Mouse (Mus musculus) common myeloid progenitor, adult 5-6 weeks (primary cell): ENCODE results near the gene Flt4. TPM values are rescaled to one million over a fixed set of nuclear protein-coding genes. Genes with fewer than 3 reads are reported as not detected.
"Not testable (repeated sequence)": the region's sequence is repeated elsewhere in the genome, so short reads cannot be mapped to it uniquely, and the experiment has no call there.

Source experiments
- ATAC-seq: replicated peaks from 2 replicates; pipeline ENCODE4 v1.8.0; 2016; ENCODE audit warnings: low read depth, mild to moderate bottlenecking, moderate TSS enrichment, inconsistent platforms; ENCODE audit not compliant: poor library complexity, severe bottlenecking
- total RNA-seq: library from RNA; stranded (forward); fragments of 200-1000, 187-1606 nt; gene quantifications from 2 replicates; pipeline ENCODE4 v1.2.3, GENCODE M21; 2017

The Flt4 gene
- 0.09 TPM in 1 of 2 replicates, not detected in the other for total RNA-seq

DNA sequence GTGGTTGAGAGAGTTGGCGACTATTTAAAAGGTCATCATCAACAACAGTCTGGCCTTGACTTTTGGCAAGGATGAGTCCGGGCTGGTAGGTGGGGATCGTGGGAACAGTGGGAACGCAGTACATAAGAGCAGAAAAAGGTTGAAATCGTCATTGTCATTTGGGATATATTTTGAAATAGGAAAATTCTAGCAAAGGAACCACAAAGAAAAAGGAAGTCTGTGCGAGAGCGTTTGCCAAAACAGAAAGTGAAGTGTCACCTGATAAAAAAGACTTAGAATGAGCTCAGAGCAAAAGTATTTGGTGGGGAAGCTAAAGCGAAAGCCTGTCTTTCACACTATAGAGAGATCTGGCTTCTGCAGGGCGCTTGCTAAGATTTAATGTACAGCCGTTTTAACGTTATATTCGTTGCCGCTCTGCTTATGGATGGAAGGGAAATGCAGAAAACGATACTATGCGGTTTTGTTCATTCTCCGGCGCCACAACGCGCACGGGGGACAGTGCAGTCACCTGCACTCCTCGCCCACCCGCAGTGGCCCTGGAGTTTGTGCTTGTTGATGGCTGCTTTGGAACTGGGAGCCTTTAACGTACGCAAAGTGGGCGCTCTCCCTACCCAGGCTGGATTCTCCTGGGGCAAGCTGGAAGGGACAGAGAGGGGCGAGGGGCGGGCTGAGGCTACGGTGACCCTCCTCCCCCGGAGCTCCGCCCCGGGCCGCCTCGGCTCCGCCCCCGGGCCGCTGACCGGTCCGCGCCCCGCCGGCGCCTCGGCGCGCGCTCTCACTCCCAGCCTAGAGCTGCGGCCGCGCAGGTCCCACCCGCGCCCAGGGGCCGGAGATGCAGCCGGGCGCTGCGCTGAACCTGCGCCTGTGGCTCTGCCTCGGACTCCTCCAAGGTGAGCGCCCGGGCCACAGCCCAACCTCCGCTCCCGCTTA, at the start of gene Flt4:
TSS of gene Flt4 (plus strand) at position 326 of the 930 bp plus-strand sequence.
- ATAC-seq: peak; percentile 34

- not testable (repeated sequence) for ATAC-seq
Measured at GRCm38 (mm10) chr11:49575054-49575453, 34.0 kb upstream of the Flt4 start.

- peak; percentile 80 for ATAC-seq
Measured at GRCm38 (mm10) chr11:49580452-49580851, 28.6 kb upstream of the Flt4 start.

DNA sequence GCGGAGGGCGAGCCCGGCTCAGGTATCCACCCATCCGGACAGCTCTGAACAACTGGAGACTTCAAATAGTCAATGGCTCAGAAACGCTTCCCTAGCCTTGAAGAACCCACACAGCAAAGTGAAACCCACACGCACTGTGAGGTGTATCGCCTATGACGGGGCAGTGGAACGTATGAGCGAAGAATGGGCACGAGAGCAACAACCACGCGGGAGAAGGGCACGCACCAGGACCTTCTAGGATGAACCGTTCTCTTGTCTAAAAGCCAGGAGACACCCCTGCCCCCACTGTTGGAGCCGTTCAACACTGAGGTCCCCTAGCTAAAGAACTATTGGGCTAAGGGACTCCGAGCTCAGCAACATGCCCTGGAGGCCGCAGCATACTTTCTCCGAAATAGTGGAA, 18.9 kb upstream of the Flt4 start:
- ATAC-seq: no peak

DNA sequence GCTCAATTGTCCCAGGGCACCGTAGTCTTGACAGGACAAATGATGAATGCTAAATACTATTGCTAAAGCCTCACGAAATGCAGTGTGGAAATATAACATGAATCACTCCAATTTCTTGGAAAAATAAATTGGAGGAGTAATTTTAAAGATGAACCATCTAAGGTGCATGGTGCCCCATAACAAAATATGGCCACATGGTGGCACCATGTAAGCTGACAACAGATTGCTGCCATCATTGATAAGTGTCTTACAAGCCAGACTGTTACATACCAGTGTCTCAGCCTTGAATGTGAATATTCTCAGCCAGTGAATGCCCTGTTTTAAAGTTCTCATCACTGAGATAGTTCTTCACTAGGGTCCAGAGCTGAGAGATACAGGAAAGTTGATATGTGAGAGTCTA, 11.9 kb upstream of the Flt4 start:
- 0 out of 2 replicates have a peak, but pooled peaks have one; percentile 45 for ATAC-seq

- ATAC-seq: not testable (repeated sequence)
Measured at GRCm38 (mm10) chr11:49608306-49608705, 757 bp upstream of the Flt4 start.

DNA sequence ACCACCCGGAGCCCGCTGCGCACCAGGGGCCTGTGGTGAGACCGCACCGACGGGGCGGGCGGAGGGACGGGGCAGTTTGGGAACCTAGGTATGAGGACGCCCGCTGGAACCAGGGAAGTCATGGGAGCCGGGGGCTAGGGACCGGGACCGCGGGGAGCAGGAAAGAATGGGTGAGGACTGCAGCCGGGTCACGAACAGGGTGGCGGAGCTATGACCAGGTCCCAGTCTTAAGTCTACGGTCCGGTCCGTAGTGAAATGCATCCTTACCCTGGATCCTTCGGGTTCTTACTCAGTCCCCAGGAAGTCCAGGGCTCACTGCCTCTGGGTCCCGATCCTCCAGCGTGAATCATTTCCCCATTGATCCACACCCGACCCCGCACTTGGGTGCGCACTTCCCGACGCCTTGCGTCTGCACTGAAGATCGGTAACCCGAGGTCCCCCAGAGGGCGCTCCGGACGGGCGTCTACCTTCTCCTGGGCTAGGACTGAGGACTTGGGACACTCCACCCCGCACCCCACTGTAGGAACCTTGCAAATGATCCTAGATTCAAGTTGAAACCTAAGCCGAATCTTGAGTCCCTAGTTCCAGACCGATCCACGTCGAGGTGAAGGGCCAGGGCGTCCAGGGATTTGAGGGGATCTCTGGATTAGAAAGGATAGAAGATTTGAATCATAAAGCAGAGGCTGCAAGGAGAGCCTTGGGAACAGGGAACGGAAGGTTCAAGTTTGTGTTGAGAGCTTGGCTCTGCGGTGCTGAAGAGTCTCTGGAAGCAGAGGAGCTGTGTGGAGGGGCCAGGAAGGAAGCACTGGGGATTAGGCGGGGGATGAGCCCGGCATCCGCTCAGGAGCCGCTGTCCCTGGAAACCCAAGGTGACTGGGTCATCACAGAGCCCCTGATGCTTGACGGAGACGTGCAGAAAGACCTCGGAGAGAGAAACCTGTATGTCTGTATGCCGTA, 1.1 kb downstream of the Flt4 start:
- ATAC-seq: peak; percentile 40

DNA sequence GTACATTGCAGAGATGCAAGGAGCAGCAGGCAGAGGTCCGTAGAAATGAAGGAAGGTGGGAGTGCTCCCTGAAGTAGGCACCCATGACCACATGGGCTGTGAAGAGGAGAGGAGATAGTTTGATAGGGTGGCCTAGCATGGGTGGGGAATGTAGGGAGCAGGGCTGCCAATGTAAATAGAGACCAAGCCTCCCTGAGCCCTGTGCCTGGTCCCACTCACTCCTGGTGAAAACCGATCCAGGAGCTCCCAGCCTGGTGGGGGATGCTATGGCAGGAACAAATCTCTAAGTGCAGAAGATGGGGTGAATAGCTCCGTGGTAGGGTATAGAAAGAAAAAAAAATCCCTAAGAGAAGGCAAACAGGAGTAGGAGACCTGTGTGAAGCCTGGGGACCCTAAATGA, 2.3 kb downstream of the Flt4 start:
- ATAC-seq: not testable (repeated sequence)

GRCm38 (mm10) chr11:49612154-49612553, 3.1 kb downstream of the Flt4 start:
- no peak for ATAC-seq

- ATAC-seq: peak; percentile 53
Measured at GRCm38 (mm10) chr11:49613349-49613748, 4.3 kb downstream of the Flt4 start.

GRCm38 (mm10) chr11:49615856-49616725, 7.0 kb downstream of the Flt4 start:
- no peak for ATAC-seq

DNA sequence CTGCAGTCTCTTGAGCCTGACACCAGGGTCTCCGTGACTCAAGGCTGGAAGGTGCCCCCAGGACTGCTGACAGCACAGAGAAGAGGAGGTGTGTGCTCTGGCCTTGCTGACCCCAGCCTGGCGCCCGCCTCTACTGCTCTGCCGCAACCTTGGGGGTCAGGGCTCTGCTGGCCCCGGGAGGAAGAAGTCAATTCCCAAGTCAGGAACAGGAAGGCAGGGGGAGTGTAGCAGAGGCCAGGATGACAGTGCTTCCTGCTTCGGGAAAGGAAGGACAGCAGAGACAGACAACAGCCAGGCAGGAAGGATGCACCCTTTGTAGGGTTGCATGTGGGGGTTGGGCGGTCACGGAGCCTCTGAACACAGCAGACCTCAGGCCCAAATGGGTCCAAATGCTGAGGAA, 9.4 kb downstream of the Flt4 start:
- ATAC-seq: no peak

DNA sequence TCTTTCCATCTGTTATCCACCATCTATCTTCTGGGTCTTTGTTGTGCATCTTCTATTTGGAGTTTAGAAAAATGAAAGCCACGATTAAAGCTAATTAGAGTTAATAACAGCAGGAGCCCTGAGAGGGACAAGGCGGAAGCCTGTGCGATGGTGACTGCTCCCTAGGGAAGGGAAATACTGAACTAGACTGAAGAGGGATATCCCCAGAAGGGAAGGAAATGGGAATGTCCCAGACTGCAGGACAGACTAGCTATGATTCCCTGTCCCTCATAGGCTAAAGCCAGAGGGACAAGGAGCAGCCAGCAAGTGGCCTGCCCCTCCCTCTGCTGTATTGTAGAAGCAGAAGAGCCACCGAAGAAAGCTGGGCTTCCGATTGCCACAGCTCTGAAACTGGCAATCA, 12.9 kb downstream of the Flt4 start:
- ATAC-seq: no peak

DNA sequence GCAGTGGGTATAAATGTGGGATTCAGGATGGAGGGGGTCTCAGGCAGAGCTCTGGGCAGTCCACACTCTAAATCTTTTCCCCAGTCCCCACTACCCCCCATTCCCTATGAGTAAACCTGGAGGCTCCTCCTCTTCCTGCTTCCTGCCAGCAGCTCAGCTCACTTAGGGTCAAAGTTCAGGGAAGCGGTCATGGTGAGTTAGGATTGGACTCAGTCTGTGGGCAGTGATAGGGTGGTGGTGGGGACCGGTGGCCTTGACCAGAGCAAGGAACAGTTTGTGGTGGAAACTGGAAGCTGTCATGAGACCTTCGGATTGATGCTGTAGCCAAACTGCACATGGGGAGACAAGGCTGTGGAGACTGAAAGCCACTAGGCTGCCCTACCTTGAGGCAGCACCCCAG, 15.1 kb downstream of the Flt4 start:
- ATAC-seq: no peak

DNA sequence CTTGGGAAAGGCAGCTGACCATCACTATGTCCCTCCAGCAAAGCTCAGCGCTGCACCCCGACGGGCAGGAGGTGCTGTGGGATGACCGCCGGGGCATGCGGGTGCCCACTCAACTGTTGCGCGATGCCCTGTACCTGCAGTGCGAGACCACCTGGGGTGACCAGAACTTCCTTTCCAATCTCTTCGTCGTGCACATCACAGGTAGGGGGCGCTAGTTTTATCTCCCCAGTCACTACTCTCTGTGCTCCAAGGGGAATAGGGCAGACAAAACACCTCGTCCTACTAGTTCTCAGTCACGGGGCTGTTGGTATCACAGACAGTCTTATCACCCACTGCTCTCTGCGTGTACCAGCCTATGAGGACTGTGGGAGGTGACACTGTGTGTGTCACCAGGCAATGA, 16.8 kb downstream of the Flt4 start:
- no peak for ATAC-seq

DNA sequence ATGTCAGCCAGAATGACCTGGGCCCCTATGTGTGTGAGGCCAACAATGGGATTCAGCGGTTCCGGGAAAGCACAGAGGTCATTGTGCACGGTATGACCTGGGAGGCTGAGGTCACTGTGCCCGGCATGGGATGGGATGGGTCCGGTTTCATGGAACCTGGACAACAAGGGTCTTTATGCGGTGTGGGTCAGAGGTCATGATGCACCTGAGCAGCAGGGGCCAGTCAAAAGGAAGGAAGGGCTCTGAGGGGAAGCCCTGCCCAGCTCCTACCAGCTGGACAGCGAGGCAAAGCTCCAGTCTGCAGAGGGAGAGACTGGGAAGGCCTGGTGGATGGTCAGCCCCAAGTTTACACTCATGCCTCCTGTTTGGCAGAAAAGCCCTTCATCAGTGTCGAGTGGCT, 17.7 kb downstream of the Flt4 start:
- ATAC-seq: no peak

DNA sequence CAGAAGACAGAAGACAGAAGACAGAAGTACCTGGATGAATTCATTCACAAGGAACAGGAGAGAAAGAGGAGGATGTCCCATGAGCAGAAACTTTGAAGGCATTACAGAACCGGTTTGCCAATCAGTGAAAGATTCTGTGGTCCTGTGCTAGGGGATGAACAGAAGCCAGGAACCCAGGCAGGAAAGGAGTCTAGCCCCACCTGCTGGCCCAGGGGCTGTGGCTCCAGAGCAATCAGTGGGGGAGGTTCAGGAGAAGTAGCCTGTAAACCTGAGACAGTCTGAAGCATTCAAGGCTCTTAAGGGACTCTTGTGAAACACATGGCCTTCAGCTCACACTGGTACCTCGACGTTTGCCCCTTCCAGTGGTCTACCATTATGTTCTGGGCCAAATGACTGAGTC, 22.1 kb downstream of the Flt4 start:
- peak; percentile 70; the same call in 1 of the 2 replicates for ATAC-seq

DNA sequence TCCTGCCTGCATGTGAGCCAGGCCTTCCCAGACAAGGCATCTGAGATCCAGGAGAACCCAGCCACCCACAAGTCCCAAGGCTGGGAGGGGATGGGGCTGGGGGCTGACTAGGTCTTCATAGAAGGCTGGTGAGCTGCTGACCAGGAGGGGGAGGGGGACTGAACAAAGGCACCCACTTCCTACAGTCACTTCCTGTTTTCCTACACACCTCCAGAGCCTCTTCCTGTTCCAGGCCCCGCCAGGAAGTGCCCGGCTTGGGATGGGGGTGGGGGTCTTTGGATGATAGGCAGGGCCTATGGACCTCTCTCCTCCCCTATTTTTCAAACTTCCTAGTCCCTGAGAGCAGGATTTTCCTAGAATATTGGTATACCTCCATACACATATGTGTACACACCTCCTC, 23.2 kb downstream of the Flt4 start:
- no peak for ATAC-seq

GRCm38 (mm10) chr11:49634101-49634500, 25.0 kb downstream of the Flt4 start:
- ATAC-seq: no peak

GRCm38 (mm10) chr11:49635671-49636070, 26.6 kb downstream of the Flt4 start:
- no peak for ATAC-seq
